ENCODE assay signal across 18 mouse cellular contexts in the genomic region with DNA sequence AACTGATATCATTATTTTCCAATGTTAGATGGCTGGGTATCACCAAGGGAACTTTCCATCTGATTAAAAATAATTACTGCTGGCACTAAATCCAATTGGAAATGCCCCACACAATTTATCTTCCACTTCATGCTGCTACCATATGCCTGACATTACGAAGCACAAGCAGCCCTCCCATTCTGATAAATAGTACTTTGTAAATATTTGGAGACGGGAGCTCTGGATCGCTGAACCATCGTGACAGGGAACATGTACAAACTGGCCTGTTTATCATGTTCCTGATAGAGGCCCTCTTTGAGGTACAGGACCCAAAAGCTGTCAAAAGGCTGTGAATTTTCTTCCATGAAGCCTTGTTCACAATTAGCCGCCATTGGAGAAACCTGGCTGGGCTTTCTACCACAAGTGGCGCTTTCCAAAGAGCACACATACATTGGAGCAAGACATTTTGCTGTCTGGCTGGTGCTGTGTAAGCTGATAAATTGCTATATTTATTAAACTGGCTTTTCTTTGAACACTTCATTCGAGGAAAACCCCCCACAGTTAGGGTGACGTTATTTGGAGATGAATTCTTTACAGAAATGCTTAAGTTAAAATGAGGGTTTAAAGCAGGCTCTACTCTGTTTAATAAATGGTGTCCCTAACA.
DNase-seq lines count a peak whose midpoint lies in the region; ATAC-seq and TF ChIP-seq lines count a peak whose summit lies in the region.
"Had no signal": no experiment of that assay in that cellular context is flagged by ENCODE, and none has a peak within 500 bp of the region (broad histone marks: within the 10 kb centered on the region; RNA-seq: fewer than 3 reads in every experiment).

No protein-coding gene starts in this region.

- peak; percentile 36; the same call in 1 of the 2 replicates for ATAC-seq in forebrain, postnatal 0 days
- ATAC-seq in forebrain, embryonic 12.5 days (ENCODE audit: low FRiP score) = no peak
- ATAC-seq in liver, embryonic 16.5 days (ENCODE audit: low read depth) = peak; percentile 30; the same call in 1 of the 2 replicates

- no peaks in the 10 kb centered on the region for H3K9me3 ChIP-seq in forebrain, postnatal 0 days (ENCODE audit: low read length)
- H3K9me3 ChIP-seq in forebrain, embryonic 12.5 days = no peaks in the 10 kb centered on the region
- H3K9me3 ChIP-seq in liver, embryonic 16.5 days (replicated peaks; ENCODE audit: control insufficient read depth, low read length) = no peaks in the 10 kb centered on the region
- H3K9me3 ChIP-seq: embryonic facial prominence, embryonic 13.5 days; limb, embryonic 12.5 days; liver, embryonic 15.5 days had no signal

- no peak overlapping the region for H3K9ac ChIP-seq in forebrain, postnatal 0 days
- no peak overlapping the region for H3K9ac ChIP-seq in forebrain, embryonic 12.5 days
- H3K9ac ChIP-seq in liver, embryonic 16.5 days (ENCODE audit: low read depth, low read length) = no peak overlapping the region
- H3K9ac ChIP-seq: embryonic facial prominence, embryonic 13.5 days; limb, embryonic 12.5 days; liver, embryonic 15.5 days; midbrain, embryonic 12.5 days had no signal

- TF ChIP-seq CTCF in forebrain, postnatal 0 days (IDR thresholded peaks at IDR 0.05; ENCODE audit: low read depth) = no peak
- no peak for TF ChIP-seq CTCF in brain, embryonic 14.5 days (IDR thresholded peaks at IDR 0.05; ENCODE audit: borderline replicate concordance, extremely low read depth, insufficient read depth, insufficient read length)

- no peak overlapping the region for H3K4me3 ChIP-seq in forebrain, postnatal 0 days (ENCODE audit: low read depth, low read length)
- H3K4me3 ChIP-seq in forebrain, embryonic 12.5 days (replicated peaks) = no peak overlapping the region
- no peak overlapping the region for H3K4me3 ChIP-seq in liver, embryonic 16.5 days (ENCODE audit: low read depth, low read length)
- H3K4me3 ChIP-seq: embryonic facial prominence, embryonic 13.5 days; limb, embryonic 12.5 days; liver, embryonic 15.5 days; midbrain, embryonic 12.5 days; myocyte had no signal

- no peak for TF ChIP-seq POLR2A in brain, embryonic 14.5 days (IDR thresholded peaks at IDR 0.05; ENCODE audit: borderline replicate concordance, extremely low read depth, insufficient read depth, insufficient read length, poor library complexity, severe bottlenecking)

- H3K4me1 ChIP-seq in forebrain, postnatal 0 days (ENCODE audit: insufficient read depth) = no peaks in the 10 kb centered on the region
- no peaks in the 10 kb centered on the region for H3K4me1 ChIP-seq in forebrain, embryonic 12.5 days
- no peaks in the 10 kb centered on the region for H3K4me1 ChIP-seq in liver, embryonic 16.5 days (ENCODE audit: control insufficient read depth, low read depth, low read length)
- H3K4me1 ChIP-seq: embryonic facial prominence, embryonic 13.5 days; limb, embryonic 12.5 days; liver, embryonic 15.5 days; midbrain, embryonic 12.5 days had no signal

- no peak overlapping the region for H3K4me2 ChIP-seq in forebrain, postnatal 0 days (ENCODE audit: low read depth)
- no peak overlapping the region for H3K4me2 ChIP-seq in forebrain, embryonic 12.5 days
- no peak overlapping the region for H3K4me2 ChIP-seq in liver, embryonic 16.5 days (ENCODE audit: low read depth, low read length)
- H3K4me2 ChIP-seq: embryonic facial prominence, embryonic 13.5 days; limb, embryonic 12.5 days; liver, embryonic 15.5 days; midbrain, embryonic 12.5 days had no signal

- no peaks in the 10 kb centered on the region for H3K27me3 ChIP-seq in forebrain, postnatal 0 days (ENCODE audit: insufficient read depth, low read length)
- H3K27me3 ChIP-seq in forebrain, embryonic 12.5 days = no peaks in the 10 kb centered on the region
- H3K27me3 ChIP-seq in liver, embryonic 16.5 days (ENCODE audit: control insufficient read depth, insufficient read depth, low read depth, low read length) = no peaks in the 10 kb centered on the region
- H3K27me3 ChIP-seq: embryonic facial prominence, embryonic 13.5 days; limb, embryonic 12.5 days; liver, embryonic 15.5 days; midbrain, embryonic 12.5 days had no signal

- no peaks in the 10 kb centered on the region for H3K36me3 ChIP-seq in forebrain, postnatal 0 days (ENCODE audit: insufficient read depth)
- H3K36me3 ChIP-seq in forebrain, embryonic 12.5 days (replicated peaks) = no peaks in the 10 kb centered on the region
- H3K36me3 ChIP-seq in liver, embryonic 16.5 days (ENCODE audit: control insufficient read depth, insufficient read depth) = no peaks in the 10 kb centered on the region
- H3K36me3 ChIP-seq: embryonic facial prominence, embryonic 13.5 days; limb, embryonic 12.5 days; liver, embryonic 15.5 days; midbrain, embryonic 12.5 days had no signal

- 55% methylated on average over 8 of the region's 8 CpGs for WGBS in forebrain, postnatal 0 days
- WGBS in forebrain, embryonic 12.5 days = 87% methylated on average over 8 of the region's 8 CpGs
- 55% methylated on average over 8 of the region's 8 CpGs for WGBS in liver, embryonic 16.5 days (ENCODE audit: insufficient replicate concordance)

- H3K27ac ChIP-seq in forebrain, postnatal 0 days (ENCODE audit: low read depth, low read length) = no peak overlapping the region
- no peak overlapping the region for H3K27ac ChIP-seq in forebrain, embryonic 12.5 days
- H3K27ac ChIP-seq in liver, embryonic 16.5 days (ENCODE audit: low read length) = no peak overlapping the region
- H3K27ac ChIP-seq: embryonic facial prominence, embryonic 13.5 days; limb, embryonic 12.5 days; liver, embryonic 15.5 days; midbrain, embryonic 12.5 days had no signal

- peak; percentile 49 for DNase-seq in forebrain, postnatal 0 days
- no peak for DNase-seq in liver
- peak; percentile 68 for DNase-seq in brain, embryonic 14.5 days (ENCODE audit: low read depth)
- DNase-seq in lung, postnatal 10 days = peak; percentile 20
- DNase-seq in embryo, embryonic 10 days (ENCODE audit: low spot score) = no peak
- DNase-seq: adrenal gland, postnatal 10 days; B cell, adult 2 months; cerebellum, adult 18-20 months; heart, postnatal 4 days; kidney, adult 18-20 months; kidney, postnatal 14 days had no signal

Comparison
In these comparisons a context has a peak if more than half of its experiments do, and no peak if none do; other contexts are left out.
1. DNase-seq: peak in forebrain, postnatal 0 days (single experiment), brain, embryonic 14.5 days (single experiment) and lung, postnatal 10 days (single experiment); none in liver (single experiment) and embryo, embryonic 10 days (single experiment).